Mouse (Mus musculus) R1 (cell line): ENCODE data around the gene Masp1.
A peak's percentile ranks its signal among the peaks of the same experiment; 100 is the strongest.

Experiments used
- DNase-seq: peaks from one replicate; pipeline ENCODE4 v3.0.0-alpha.2; 2018; ENCODE audit warnings: low read depth, low spot score

Gene Masp1

GRCm38 (mm10) chr16:23463671-23464347 is 56.8 kb downstream of the Masp1 start:
- no peak for DNase-seq

GRCm38 (mm10) chr16:23458906-23459588 is 61.6 kb downstream of the Masp1 start:
- no peak for DNase-seq

GRCm38 (mm10) chr16:23457338-23457737 is 63.3 kb downstream of the Masp1 start:
- DNase-seq: no peak

GRCm38 (mm10) chr16:23456534-23456933 is 64.1 kb downstream of the Masp1 start:
- DNase-seq: no peak

GRCm38 (mm10) chr16:23454376-23454775 is 66.2 kb downstream of the Masp1 start:
- DNase-seq: no peak

GRCm38 (mm10) chr16:23452476-23452875 is 68.1 kb downstream of the Masp1 start:
- peak; percentile 65 for DNase-seq

- no peak for DNase-seq
Measured at GRCm38 (mm10) chr16:23450816-23451215, 69.8 kb downstream of the Masp1 start.

- no peak for DNase-seq
Measured at GRCm38 (mm10) chr16:23449946-23450345, 70.7 kb downstream of the Masp1 start.

- DNase-seq: no peak
Measured at GRCm38 (mm10) chr16:23444231-23444630, 76.4 kb downstream of the Masp1 start.

- DNase-seq: peak; percentile 24
Measured at GRCm38 (mm10) chr16:23437404-23438166, 83.0 kb downstream of the Masp1 start.

- no peak for DNase-seq
Measured at GRCm38 (mm10) chr16:23429991-23430390, 90.6 kb downstream of the Masp1 start.

GRCm38 (mm10) chr16:23428647-23429319 is 91.8 kb downstream of the Masp1 start, which contains the start of gene Rtp1:
Gene Rtp1, plus strand, starts transcription at chr16:23429133.
- no peak for DNase-seq

GRCm38 (mm10) chr16:23427701-23428100 is 92.9 kb downstream of the Masp1 start:
- DNase-seq: no peak

- no peak for DNase-seq
Measured at GRCm38 (mm10) chr16:23423825-23424224, 96.8 kb downstream of the Masp1 start.

- DNase-seq: no peak
Measured at GRCm38 (mm10) chr16:23419565-23420085, 101.0 kb downstream of the Masp1 start.

GRCm38 (mm10) chr16:23417456-23418240 is 103.0 kb downstream of the Masp1 start:
- DNase-seq: no peak

- DNase-seq: peak; percentile 56
Measured at GRCm38 (mm10) chr16:23416657-23417293, 103.8 kb downstream of the Masp1 start.

GRCm38 (mm10) chr16:23416261-23416656 is 104.4 kb downstream of the Masp1 start:
- DNase-seq: peak; percentile 66

- no peak for DNase-seq
Measured at GRCm38 (mm10) chr16:23412930-23413329, 107.7 kb downstream of the Masp1 start.
